Mouse (Mus musculus): ENCODE data around the gene Psd4. TPM values are rescaled to one million over a fixed set of nuclear protein-coding genes. Genes with fewer than 3 reads are reported as not detected.

The Psd4 gene
- polyA plus RNA-seq, 1 experiment from 2014 or later: 26.6 TPM

DNA sequence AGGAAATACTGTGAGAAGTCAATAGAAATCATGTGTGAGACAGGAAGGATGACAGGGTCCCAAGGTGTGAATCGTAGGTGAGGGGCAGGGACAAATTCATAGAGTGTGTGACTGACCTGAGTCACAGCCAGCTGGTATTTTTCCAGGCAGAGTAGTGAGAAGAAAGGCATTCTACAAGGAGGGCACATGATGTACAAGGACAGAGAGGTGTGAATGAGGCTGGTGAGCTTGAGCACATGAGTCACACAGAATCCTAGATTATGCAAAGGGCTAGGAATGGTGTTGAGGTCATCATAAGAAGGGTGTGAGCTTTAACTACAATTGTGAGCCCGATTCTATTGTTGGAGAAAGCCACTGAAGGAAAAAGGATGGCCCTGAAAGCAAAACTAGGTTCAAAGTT, 72.7 kb downstream of the Psd4 start:
- Histone ChIP-seq H3K4me3 (ENCODE audit: inconsistent target) (no peak overlapping the region), H3K79me2 (ENCODE audit: inconsistent target) (no peaks in the 10 kb centered on the region), H3K36me3 (ENCODE audit: inconsistent target) (no peaks in the 10 kb centered on the region), H3K27ac (no peak overlapping the region)
- 89% methylated on average over 2 of the region's 2 CpGs for WGBS (ENCODE audit: missing documents)

DNA sequence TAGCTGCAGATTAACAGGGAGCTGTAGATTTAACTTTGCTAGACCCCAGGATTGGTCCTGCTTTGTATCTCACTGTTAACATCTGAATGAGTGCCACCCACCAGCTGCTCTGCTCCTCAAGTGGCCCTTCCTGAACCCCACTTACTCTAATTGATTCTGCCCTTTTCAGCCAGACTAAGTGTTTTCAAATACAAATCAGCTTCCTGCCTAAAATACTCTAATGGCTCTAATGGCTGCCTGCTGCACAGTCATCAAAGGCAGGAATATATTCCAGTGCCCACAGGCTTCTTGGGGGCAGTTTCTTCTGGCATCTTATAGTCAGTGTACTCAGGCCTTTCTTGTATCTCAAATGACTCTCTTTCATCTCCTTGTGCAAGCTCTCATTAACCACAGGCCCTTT, 74.5 kb downstream of the Psd4 start:
- Histone ChIP-seq H3K27ac (no peak overlapping the region), H3K79me2 (ENCODE audit: inconsistent target) (no peaks in the 10 kb centered on the region), H3K4me3 (ENCODE audit: inconsistent target) (no peak overlapping the region), H3K36me3 (ENCODE audit: inconsistent target) (no peaks in the 10 kb centered on the region)

DNA sequence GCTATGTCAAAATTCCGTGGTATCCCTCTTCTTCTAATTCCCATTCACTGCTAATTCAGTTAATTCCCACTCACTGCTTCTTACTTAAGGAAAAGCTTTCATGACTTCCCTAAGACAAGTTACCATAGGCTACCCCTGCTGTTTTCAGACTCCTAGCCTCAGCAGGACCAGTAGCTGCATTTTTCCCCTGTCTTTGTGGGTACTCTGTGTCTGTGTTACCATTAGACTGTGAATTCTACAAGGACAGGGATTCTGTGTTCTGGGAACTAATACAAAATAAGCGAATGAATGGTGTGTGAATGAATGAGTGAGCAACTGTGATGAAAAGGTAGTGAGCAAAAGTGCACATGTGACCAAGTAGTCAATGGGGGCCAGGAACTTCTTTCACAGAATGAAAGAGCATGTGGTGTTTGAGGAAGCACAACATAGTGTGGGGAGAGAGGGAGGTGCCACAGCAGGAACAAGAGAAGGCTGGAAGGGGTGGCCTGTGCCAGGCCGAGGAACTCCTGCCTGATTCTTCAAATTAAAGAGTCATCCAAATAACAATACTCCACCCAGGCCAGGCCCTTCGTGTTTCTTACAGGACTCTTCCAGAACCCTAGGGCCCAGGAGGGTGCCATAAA, 75.0 kb downstream of the Psd4 start:
- Histone ChIP-seq H3K36me3 (ENCODE audit: inconsistent target) (no peaks in the 10 kb centered on the region), H3K79me2 (ENCODE audit: inconsistent target) (no peaks in the 10 kb centered on the region), H3K4me3 (ENCODE audit: inconsistent target) (no peak overlapping the region), H3K27ac (no peak overlapping the region)
- WGBS (ENCODE audit: missing documents): 59% methylated on average over 4 of the region's 4 CpGs

DNA sequence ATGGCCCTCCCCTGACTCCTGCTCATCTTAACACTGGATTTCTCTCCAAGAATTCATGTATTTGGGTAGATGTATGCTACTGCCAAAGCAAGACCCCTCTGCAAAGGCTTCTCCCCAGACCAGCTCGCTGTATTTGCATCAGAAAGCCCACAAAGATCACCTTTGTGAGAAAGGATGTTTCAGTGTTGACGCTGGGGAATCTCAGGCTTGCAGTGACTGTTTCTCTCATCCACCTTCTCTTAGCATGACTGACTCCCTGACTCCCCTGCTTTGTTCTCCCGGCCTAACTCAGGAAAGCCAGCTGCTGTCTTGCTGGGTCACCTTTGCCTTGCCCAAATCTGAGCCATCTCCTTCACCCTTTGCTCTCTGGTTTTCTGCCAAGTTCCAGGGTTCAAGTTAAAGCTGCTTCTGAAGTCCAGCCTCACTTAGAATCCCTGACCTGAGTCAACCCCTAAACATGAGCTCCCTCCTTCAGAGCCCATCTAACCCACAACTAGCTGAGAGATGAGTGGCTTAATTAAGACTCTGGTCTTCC, 75.9 kb downstream of the Psd4 start:
- Histone ChIP-seq H3K27ac (no peak overlapping the region), H3K36me3 (ENCODE audit: inconsistent target) (no peaks in the 10 kb centered on the region), H3K79me2 (ENCODE audit: inconsistent target) (no peaks in the 10 kb centered on the region), H3K4me3 (ENCODE audit: inconsistent target) (no peak overlapping the region)
- 89% methylated on average over 3 of the region's 3 CpGs for WGBS (ENCODE audit: missing documents)

DNA sequence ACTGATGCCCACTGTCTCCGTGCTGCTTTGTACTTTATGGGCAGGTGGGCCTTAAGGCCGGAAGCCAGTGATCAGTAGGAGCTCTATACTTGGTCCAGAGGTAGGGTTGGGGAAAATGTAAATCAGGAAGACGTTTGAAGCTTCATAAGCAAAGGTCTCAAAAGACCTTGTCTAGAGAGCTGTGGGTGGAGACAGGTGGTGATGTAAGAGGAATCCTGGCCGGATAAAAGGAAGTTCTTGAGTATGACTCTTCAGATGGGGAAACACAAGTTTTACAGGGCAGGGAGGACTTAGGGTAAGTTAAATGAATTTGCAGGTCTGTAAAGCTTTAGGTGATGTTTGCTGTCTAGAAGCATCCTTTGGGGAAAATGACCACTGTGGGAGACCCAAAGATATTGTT, 81.7 kb downstream of the Psd4 start:
- H3K36me3 ChIP-seq (ENCODE audit: inconsistent target): no peaks in the 10 kb centered on the region
- 57% methylated on average over 4 of the region's 4 CpGs for WGBS (ENCODE audit: missing documents)
- no peak overlapping the region for H3K4me3 ChIP-seq (ENCODE audit: inconsistent target)
- no peak overlapping the region for H3K27ac ChIP-seq
- H3K79me2 ChIP-seq (ENCODE audit: inconsistent target): no peaks in the 10 kb centered on the region

DNA sequence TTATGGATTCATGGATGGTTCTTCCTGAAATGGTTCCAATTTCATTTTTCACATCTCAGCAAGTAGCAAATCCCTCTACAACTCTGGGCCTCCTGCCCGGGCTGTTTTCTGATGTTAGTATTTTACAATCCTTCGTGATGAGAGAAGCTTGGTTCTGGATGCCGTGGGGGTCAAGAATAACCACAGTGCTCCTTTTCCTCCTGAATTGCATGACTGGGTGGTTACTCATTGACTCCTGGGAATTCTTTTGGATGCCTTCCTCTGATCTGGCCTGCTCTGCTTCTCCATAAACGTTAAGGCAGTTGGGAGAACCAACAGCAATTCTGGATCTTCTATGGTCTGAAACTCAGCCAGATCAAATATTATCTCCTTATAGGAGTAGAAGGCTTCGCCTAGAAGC, 85.8 kb downstream of the Psd4 start:
- H3K79me2 ChIP-seq (ENCODE audit: inconsistent target): no peaks in the 10 kb centered on the region
- H3K36me3 ChIP-seq (ENCODE audit: inconsistent target): no peaks in the 10 kb centered on the region
- no peak overlapping the region for H3K27ac ChIP-seq
- no peak overlapping the region for H3K4me3 ChIP-seq (ENCODE audit: inconsistent target)
- WGBS (ENCODE audit: missing documents): 96% methylated on average over 5 of the region's 5 CpGs

DNA sequence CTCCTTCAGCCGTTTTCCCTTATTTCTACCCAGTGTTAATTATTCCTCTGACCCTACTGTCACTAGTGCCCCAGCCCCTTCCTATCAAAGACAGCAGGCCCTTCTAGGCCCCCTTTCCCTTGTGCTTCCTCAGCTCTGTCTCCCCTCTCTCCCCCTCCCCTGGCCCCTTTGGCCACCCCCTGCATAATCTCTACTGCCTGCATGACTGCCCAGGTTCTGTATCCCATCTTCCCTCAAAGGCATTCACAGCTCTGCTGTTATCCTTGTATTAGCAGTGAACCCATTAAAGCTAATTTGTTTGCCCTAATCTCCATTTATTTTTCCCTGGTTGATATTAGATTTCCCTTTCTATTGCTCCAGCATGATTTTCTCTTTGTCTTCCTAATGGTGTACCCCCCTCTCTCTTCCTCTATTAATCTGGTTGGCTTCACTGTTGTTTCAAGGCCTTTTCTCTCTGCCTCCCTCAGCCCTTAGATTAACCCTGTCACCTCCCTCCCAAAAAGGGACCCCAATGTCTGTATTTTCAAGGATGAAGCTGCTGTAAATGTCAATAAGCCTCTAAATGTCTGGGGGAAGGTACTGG, 87.1 kb downstream of the Psd4 start:
- WGBS (ENCODE audit: missing documents): 88% methylated on average over 1 of the region's 1 CpGs
- Histone ChIP-seq H3K27ac (no peak overlapping the region), H3K36me3 (ENCODE audit: inconsistent target) (no peaks in the 10 kb centered on the region), H3K79me2 (ENCODE audit: inconsistent target) (no peaks in the 10 kb centered on the region), H3K4me3 (ENCODE audit: inconsistent target) (no peak overlapping the region)

DNA sequence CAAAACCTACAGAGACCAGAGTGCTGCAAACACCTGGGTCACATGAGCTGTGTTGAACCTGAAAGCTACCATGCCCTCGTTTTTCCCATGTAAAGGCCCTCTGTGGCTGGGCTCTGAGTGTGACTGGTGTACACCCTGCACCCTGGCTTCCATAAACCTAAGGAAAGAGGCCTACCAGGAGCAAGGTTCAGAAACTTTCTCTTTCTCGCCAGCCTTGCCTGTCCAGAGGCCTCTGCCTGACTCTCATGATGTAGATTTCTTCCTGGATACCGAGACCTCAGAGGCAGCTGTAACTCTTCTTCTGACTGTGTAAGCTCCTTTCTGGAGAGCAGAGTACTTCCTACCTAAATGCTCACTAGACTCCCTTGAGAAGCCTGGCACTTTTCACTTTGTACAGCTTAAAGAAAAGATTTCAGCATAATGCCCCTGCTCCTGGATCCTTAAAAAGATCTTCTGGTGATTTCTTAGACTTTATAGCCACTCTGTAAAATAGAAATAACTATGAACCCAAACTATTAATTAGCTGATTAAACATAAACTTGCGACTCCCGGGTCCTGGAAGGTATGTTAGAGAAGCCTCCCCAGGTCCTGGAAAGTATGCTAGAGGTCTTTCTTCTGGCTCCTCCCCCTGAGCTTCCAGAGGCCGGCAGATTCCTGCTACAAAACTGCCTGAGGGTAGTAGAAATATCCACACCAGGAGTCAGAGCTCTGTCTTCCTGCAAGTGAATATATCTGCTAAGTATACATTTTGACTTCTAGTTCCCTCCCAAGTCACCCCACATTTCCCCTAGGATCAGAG, 87.9 kb downstream of the Psd4 start:
- Histone ChIP-seq H3K27ac (no peak overlapping the region), H3K79me2 (ENCODE audit: inconsistent target) (no peaks in the 10 kb centered on the region), H3K4me3 (ENCODE audit: inconsistent target) (no peak overlapping the region), H3K36me3 (ENCODE audit: inconsistent target) (no peaks in the 10 kb centered on the region)
- WGBS (ENCODE audit: missing documents): 85% methylated on average over 6 of the region's 6 CpGs

DNA sequence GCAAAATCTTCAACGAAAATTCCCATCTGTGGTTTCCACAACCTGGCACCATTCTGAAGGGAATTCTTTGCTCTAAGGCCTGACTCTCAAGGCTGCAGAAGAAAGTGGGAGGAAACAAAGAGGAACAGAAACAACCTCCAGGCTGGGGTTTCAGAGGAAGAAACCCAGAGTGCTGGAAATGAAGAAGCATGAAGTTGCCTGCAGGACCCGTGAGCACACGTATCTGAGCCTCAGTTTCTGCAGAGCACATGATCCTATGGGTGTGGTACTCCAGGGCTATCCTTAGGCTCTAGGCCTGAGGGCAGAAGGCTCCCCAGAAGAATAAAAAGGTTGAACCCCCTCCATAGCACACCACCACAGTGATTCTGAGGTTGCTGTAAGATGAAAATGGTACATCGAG, 89.5 kb downstream of the Psd4 start:
- Histone ChIP-seq H3K36me3 (ENCODE audit: inconsistent target) (no peaks in the 10 kb centered on the region), H3K79me2 (ENCODE audit: inconsistent target) (no peaks in the 10 kb centered on the region), H3K27ac (no peak overlapping the region), H3K4me3 (ENCODE audit: inconsistent target) (no peak overlapping the region)
- WGBS (ENCODE audit: missing documents): 37% methylated on average over 4 of the region's 4 CpGs

DNA sequence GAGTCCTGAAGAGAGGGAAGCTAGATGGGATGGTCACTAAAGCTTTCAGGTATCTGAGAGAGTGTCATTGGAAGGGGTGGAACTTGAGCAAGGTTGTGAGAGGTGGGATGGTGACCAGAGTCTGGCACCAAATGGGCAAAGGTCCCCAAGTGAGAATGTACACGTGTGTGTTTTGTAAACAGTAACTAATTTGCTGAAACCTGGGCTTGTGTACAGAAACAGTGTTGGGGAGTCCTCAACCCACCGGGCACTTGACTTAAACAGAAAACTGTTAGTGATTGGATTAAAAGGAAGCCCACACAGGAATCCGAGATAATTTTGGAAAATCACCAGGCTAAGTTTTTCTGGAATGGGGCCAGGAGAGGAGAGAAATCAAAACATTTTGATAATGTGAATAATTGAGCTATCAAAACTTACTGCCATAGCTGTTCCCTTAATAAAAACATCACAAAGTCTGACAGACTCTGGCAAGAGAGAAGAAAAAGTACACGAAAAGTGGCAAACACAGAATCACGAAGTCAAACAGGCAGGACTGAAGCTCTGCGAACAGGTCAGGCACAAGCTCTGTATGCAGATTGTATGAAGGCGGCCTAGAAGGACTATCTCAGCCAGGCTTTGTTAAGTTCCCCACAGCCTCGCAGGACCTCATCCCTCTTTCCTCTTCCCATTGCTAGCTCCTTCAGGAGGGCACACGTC, 92.9 kb downstream of the Psd4 start:
- no peak overlapping the region for H3K27ac ChIP-seq
- 56% methylated on average over 9 of the region's 9 CpGs for WGBS (ENCODE audit: missing documents)
- H3K36me3 ChIP-seq (ENCODE audit: inconsistent target): no peaks in the 10 kb centered on the region
- H3K79me2 ChIP-seq (ENCODE audit: inconsistent target): no peaks in the 10 kb centered on the region
- no peak overlapping the region for H3K4me3 ChIP-seq (ENCODE audit: inconsistent target)

DNA sequence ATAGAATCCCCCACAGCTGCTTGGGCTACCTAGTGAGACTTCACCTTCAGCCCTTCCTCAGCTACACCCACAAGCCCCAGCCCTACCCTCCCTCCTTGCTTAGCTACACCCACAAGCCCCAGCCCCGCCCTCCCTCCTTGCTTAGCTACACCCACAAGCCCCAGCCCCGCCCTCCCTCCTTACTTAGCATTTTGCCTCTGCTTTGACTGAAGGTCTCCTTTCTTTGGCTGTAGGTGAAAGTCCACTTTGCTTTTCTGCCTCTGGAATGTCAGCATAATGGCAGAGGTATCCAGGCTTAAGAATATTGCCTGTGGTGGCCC, 93.4 kb downstream of the Psd4 start:
- Histone ChIP-seq H3K27ac (no peak overlapping the region), H3K79me2 (ENCODE audit: inconsistent target) (no peaks in the 10 kb centered on the region), H3K4me3 (ENCODE audit: inconsistent target) (no peak overlapping the region), H3K36me3 (ENCODE audit: inconsistent target) (no peaks in the 10 kb centered on the region)
- no CpG with 5 or more reads among the region's 2 CpGs for WGBS (ENCODE audit: missing documents)

Other genes starting within 250 kb of the Psd4 start
- not detected in 3 replicates for gene Il1f8, start 214.4 kb upstream of the Psd4 start, polyA plus RNA-seq (2018)
- 0.20 to 0.42 TPM in 2 of 3 replicates, not detected in the other for gene Il1f9, start 181.1 kb upstream of the Psd4 start, polyA plus RNA-seq (2018)
- not detected in 3 replicates for gene Il1f6, start 152.2 kb upstream of the Psd4 start, polyA plus RNA-seq (2018)
- gene Il1f5, start 90.6 kb upstream of the Psd4 start, polyA plus RNA-seq (2018): not detected in 3 replicates
- gene Il1f10, start 76.4 kb upstream of the Psd4 start, polyA plus RNA-seq (2018): not detected in 3 replicates
- 61.2 to 130 TPM (median 113 TPM) in 3 replicates for gene Il1rn, start 30.7 kb upstream of the Psd4 start, polyA plus RNA-seq (2018)
- gene Pax8, start 108.0 kb downstream of the Psd4 start, polyA plus RNA-seq (2018): not detected in 3 replicates

All from macrophage (primary cell).